Mouse (Mus musculus): ENCODE results near the gene Vps52. TPM values are rescaled to one million over a fixed set of nuclear protein-coding genes. Genes with fewer than 3 reads are reported as not detected.

Gene Vps52
- polyA plus RNA-seq, 1 experiment from 2014 or later: 55.4 TPM

GRCm38 (mm10) chr17:33962876-33963275, 7.3 kb downstream of the Vps52 start:
- WGBS: 89% methylated on average over 7 of the region's 7 CpGs
- H3K4me3 ChIP-seq: no peak overlapping the region
- H3K9ac ChIP-seq: no peak overlapping the region
- ATAC-seq (ENCODE audit: borderline replicate concordance, extremely low read depth, low FRiP score, low TSS enrichment): no peak
- H3K4me1 ChIP-seq: no peaks in the 10 kb centered on the region
- H3K9me3 ChIP-seq: no peaks in the 10 kb centered on the region
- no peak overlapping the region for H3K27ac ChIP-seq
- peaks cover 56% of the 10 kb centered on the region for H3K36me3 ChIP-seq
- H3K27me3 ChIP-seq: no peaks in the 10 kb centered on the region
- H3K4me2 ChIP-seq: no peak overlapping the region

DNA sequence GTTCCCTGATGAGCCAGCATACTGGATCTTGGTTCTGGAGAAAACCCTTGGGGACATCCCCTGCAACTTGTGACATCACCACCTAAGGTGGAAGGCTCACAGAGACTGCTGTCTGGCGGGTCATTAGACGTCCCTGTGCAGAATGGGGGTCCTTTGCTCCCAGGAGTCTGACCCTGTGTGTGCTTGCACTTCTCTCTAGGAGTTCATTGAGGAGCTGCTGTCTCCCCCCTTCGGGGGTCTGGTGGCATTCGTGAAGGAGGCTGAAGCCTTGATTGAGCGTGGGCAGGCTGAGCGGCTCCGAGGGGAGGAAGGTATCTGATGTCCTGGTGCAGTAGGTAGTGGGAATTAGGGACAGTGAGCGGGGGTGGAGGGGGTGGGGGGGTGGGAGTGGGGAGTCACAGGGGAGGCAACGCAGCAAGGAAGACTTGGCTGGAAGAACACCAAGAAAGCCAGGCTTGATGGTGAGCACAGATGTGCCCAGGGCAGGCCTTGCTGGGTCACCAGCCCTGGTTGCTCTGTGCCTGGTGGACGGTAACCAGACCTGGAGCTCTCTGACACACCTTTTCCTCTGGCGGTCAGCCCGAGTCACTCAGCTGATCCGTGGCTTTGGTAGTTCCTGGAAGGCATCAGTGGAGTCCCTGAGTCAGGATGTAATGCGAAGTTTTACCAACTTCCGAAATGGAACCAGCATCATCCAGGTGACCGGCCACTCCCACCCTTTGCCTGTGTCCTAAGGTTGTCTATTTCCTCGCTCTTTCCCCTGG, 9.7 kb downstream of the Vps52 start:
- Histone ChIP-seq H3K4me3 (no peak overlapping the region), H3K9me3 (no peaks in the 10 kb centered on the region), H3K27ac (no peak overlapping the region), H3K4me1 (no peaks in the 10 kb centered on the region), H3K36me3 (peaks cover 38% of the 10 kb centered on the region), H3K27me3 (no peaks in the 10 kb centered on the region), H3K9ac (no peak overlapping the region), H3K4me2 (no peak overlapping the region)
- WGBS: 88% methylated on average over 17 of the region's 17 CpGs
- no peak for ATAC-seq (ENCODE audit: borderline replicate concordance, extremely low read depth, low FRiP score, low TSS enrichment)

- Histone ChIP-seq H3K9ac (no peak overlapping the region), H3K9me3 (no peaks in the 10 kb centered on the region), H3K27ac (no peak overlapping the region), H3K4me3 (no peak overlapping the region), H3K4me1 (no peaks in the 10 kb centered on the region), H3K27me3 (no peaks in the 10 kb centered on the region), H3K36me3 (peaks cover 34% of the 10 kb centered on the region), H3K4me2 (no peak overlapping the region)
- 73% methylated on average over 16 of the region's 16 CpGs for WGBS
- ATAC-seq (ENCODE audit: borderline replicate concordance, extremely low read depth, low FRiP score, low TSS enrichment): no peak; the same call in 1 of the 2 replicates
Measured at GRCm38 (mm10) chr17:33965846-33966550, 10.4 kb downstream of the Vps52 start.

GRCm38 (mm10) chr17:33968489-33968888, 12.9 kb downstream of the Vps52 start:
- no peaks in the 10 kb centered on the region for H3K4me1 ChIP-seq
- peaks cover 12% of the 10 kb centered on the region for H3K36me3 ChIP-seq
- H3K4me3 ChIP-seq: no peak overlapping the region
- H3K27me3 ChIP-seq: no peaks in the 10 kb centered on the region; the same call in 1 of the 2 replicates
- WGBS: 2% methylated on average over 9 of the region's 9 CpGs
- no peak overlapping the region for H3K9ac ChIP-seq
- no peak overlapping the region for H3K4me2 ChIP-seq
- H3K27ac ChIP-seq: no peak overlapping the region
- no peaks in the 10 kb centered on the region for H3K9me3 ChIP-seq
- peak; percentile 63 for ATAC-seq (ENCODE audit: borderline replicate concordance, extremely low read depth, low FRiP score, low TSS enrichment)

DNA sequence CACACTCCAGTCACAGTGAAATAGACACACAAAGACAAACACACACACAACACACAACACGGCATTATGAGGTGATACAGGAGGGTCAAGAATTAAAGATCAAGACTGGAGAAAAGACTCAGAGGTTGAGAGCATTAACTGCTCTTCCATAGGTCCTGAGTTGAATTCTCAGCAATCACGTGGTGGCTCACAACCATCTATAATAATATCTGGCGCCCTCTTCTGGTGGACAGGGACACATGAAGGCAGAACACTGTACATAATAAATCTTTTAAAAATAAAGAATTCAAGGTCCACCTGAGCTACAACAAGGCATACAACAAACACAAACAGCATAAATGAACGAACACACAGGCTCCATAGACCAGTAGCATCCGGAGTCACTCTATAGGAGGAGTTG, 13.3 kb downstream of the Vps52 start:
- Histone ChIP-seq H3K9ac (no peak overlapping the region), H3K27me3 (no peaks in the 10 kb centered on the region; the same call in 1 of the 2 replicates), H3K27ac (no peak overlapping the region), H3K4me1 (no peaks in the 10 kb centered on the region), H3K4me3 (no peak overlapping the region), H3K9me3 (no peaks in the 10 kb centered on the region), H3K36me3 (peaks cover 8% of the 10 kb centered on the region; the same call in 1 of the 2 replicates), H3K4me2 (no peak overlapping the region)
- 28% methylated on average over 5 of the region's 5 CpGs for WGBS
- ATAC-seq (ENCODE audit: borderline replicate concordance, extremely low read depth, low FRiP score, low TSS enrichment): no peak

DNA sequence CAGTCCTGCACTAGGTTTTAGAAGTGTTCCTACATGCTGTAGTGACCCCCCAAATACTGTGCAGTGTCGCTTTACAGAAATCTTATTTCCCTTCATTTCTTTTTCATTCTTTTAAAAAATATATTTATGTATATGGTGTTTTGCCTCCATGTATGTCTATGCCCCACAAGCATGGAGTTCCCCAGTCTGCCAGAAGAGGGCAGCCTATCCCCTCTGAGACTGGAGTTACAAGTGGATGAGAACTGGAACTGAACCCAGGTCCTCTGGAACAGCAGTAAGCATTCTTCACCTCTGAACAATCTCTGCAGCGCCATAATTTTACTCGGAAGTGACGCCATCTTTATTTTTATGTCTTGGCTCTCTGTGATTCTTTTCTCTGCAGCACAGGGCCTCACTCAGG, 13.8 kb downstream of the Vps52 start:
- Histone ChIP-seq H3K4me2 (no peak overlapping the region), H3K27me3 (no peaks in the 10 kb centered on the region; the same call in 1 of the 2 replicates), H3K4me1 (no peaks in the 10 kb centered on the region), H3K4me3 (no peak overlapping the region), H3K36me3 (peaks cover 8% of the 10 kb centered on the region; the same call in 1 of the 2 replicates), H3K27ac (no peak overlapping the region), H3K9ac (no peak overlapping the region), H3K9me3 (no peaks in the 10 kb centered on the region)
- ATAC-seq (ENCODE audit: borderline replicate concordance, extremely low read depth, low FRiP score, low TSS enrichment): no peak
- WGBS: 76% methylated on average over 4 of the region's 4 CpGs

- no peak overlapping the region for H3K9ac ChIP-seq
- no peak overlapping the region for H3K4me3 ChIP-seq
- H3K27me3 ChIP-seq: peaks cover 19% of the 10 kb centered on the region
- H3K27ac ChIP-seq: no peak overlapping the region
- no peak overlapping the region for H3K4me2 ChIP-seq
- H3K4me1 ChIP-seq: peaks cover under 1% of the 10 kb centered on the region
- H3K9me3 ChIP-seq: no peaks in the 10 kb centered on the region
- WGBS: 4% methylated on average over 1 of the region's 1 CpGs
- no peaks in the 10 kb centered on the region for H3K36me3 ChIP-seq
- peak; percentile 65; the same call in 1 of the 2 replicates for ATAC-seq (ENCODE audit: borderline replicate concordance, extremely low read depth, low FRiP score, low TSS enrichment)
Measured at GRCm38 (mm10) chr17:33972691-33973090, 17.1 kb downstream of the Vps52 start.

GRCm38 (mm10) chr17:33973572-33973971, 18.0 kb downstream of the Vps52 start:
- Histone ChIP-seq H3K27me3 (peaks cover 28% of the 10 kb centered on the region), H3K36me3 (no peaks in the 10 kb centered on the region), H3K4me3 (no peak overlapping the region), H3K9ac (no peak overlapping the region), H3K4me2 (no peak overlapping the region), H3K9me3 (no peaks in the 10 kb centered on the region), H3K27ac (no peak overlapping the region), H3K4me1 (peaks cover 10% of the 10 kb centered on the region)
- ATAC-seq (ENCODE audit: borderline replicate concordance, extremely low read depth, low FRiP score, low TSS enrichment): no peak
- 42% methylated on average over 3 of the region's 3 CpGs for WGBS

GRCm38 (mm10) chr17:33977861-33978557, 22.4 kb downstream of the Vps52 start:
- Histone ChIP-seq H3K4me3 (peak overlapping the region; percentile 34), H3K4me2 (peak overlapping the region; percentile 62), H3K27me3 (peaks cover 46% of the 10 kb centered on the region), H3K4me1 (peaks cover 37% of the 10 kb centered on the region), H3K36me3 (no peaks in the 10 kb centered on the region), H3K27ac (no peak overlapping the region), H3K9ac (no peak overlapping the region), H3K9me3 (no peaks in the 10 kb centered on the region)
- ATAC-seq (ENCODE audit: borderline replicate concordance, extremely low read depth, low FRiP score, low TSS enrichment): no peak
- 2% methylated on average over 57 of the region's 57 CpGs for WGBS

DNA sequence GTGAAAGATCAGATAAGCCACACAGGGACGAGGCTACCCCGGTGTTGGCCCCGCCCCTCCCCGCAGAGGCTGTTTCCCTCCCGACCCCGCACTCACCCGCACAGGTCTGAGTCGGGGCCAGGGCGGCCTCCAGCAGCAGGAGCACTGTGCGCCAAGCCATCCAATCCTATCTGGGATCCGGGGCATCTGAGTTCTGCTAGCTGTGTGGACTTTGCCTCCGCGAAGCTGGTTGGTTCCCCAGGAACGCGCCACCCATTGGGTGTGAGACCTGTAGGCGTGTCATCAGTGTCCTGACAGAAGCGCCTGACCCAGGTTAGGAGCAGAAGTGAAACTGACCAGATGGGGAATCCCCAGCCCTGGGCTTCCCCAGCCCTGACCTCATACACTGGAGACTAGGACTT, 23.0 kb downstream of the Vps52 start:
- Histone ChIP-seq H3K9ac (no peak overlapping the region), H3K4me1 (peaks cover 37% of the 10 kb centered on the region), H3K36me3 (no peaks in the 10 kb centered on the region), H3K4me3 (peak overlapping the region; percentile 34), H3K9me3 (no peaks in the 10 kb centered on the region), H3K27me3 (peaks cover 46% of the 10 kb centered on the region), H3K27ac (no peak overlapping the region), H3K4me2 (peak overlapping the region; percentile 62)
- WGBS: 1% methylated on average over 16 of the region's 17 CpGs
- peak; percentile 44; the same call in 1 of the 2 replicates for ATAC-seq (ENCODE audit: borderline replicate concordance, extremely low read depth, low FRiP score, low TSS enrichment)

GRCm38 (mm10) chr17:33979512-33980050, 24.0 kb downstream of the Vps52 start:
- no peak overlapping the region for H3K4me3 ChIP-seq
- H3K36me3 ChIP-seq: no peaks in the 10 kb centered on the region
- H3K9me3 ChIP-seq: no peaks in the 10 kb centered on the region
- H3K27me3 ChIP-seq: peaks cover 46% of the 10 kb centered on the region
- no peak overlapping the region for H3K4me2 ChIP-seq
- no peak overlapping the region for H3K9ac ChIP-seq
- ATAC-seq (ENCODE audit: borderline replicate concordance, extremely low read depth, low FRiP score, low TSS enrichment): no peak
- H3K4me1 ChIP-seq: peaks cover 37% of the 10 kb centered on the region
- H3K27ac ChIP-seq: no peak overlapping the region
- WGBS: 36% methylated on average over 6 of the region's 6 CpGs

Measured in lung, embryonic 15.5 days (tissue).